Mouse (Mus musculus) macrophage (primary cell): ENCODE data around the gene Pdlim7. TPM values are rescaled to one million over a fixed set of nuclear protein-coding genes. Genes with fewer than 3 reads are reported as not detected.

Source experiments
- H3K27ac ChIP-seq: fragments of 350-480 bp; formaldehyde crosslinking; 2 replicates; pipeline ENCODE4 v1.9.0; 2021
- H3K36me3 ChIP-seq: fragments of 350-480 bp; formaldehyde crosslinking; 2 replicates; pipeline ENCODE4 v1.9.0; 2021; ENCODE audit errors: inconsistent target
- H3K4me3 ChIP-seq: fragments of 350-480 bp; formaldehyde crosslinking; 2 replicates; pipeline ENCODE4 v1.9.0; 2021; ENCODE audit errors: inconsistent target
- H3K79me2 ChIP-seq: fragments of 350-480 bp; formaldehyde crosslinking; 2 replicates; pipeline ENCODE4 v1.9.0; 2021; ENCODE audit errors: inconsistent target
- WGBS: methylation state at CpG from one replicate; pipeline ENCODE4 v1.1.7; 2026; ENCODE audit warnings: inconsistent platforms; ENCODE audit not compliant: missing documents; 5-methylcytosine and 5-hydroxymethylcytosine counted together
- polyA plus RNA-seq: library from polyadenylated mRNA; stranded (reverse); fragments of 250-400 nt; gene quantifications from 3 replicates; pipeline ENCODE4 v1.2.4, GENCODE M21; 2018; ENCODE audit warnings: inconsistent platforms

Pdlim7 gene
- polyA plus RNA-seq, 1 experiment from 2014 or later, result 0.44 TPM

DNA sequence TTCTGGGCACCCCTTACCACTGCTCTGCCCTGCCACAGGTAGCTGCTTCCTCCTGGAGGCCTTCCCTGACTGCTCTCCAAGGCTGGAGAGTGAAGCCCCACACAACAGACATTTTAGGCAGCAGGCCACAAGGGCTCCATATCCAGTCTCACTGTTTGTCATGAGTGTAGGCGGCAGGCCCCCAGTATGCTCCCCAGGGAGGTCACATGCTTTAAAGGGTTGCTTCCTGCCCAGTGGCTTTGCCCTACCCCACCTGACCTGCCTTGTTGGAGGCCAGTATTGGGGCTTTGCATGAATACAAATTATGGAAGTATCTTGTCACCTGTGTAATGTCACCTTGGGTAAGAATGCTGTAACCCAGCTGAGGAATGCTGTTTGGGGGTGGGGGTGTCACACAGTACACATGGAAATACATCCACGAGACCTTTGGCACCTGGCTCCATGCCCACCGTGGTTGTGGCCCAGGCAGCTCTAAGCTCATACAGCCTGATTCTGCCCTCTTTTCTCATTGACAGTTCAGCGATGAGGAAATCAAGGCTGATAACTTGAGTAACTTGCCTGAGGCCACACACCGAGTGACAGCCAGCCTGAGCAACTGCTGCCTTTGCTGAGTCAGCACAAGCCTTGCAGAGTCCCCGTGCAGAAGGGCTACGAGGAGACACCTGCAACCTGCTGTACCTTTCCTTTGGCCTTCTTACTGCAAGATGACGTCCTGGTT, 15.9 kb upstream of the Pdlim7 start, which contains the start of gene Dok3:
Gene Dok3 (minus strand): TSS at position 99 of the 718 bp plus-strand sequence.
- H3K27ac ChIP-seq, result peak within 1 kb of the TSS; percentile 76
- 37% methylated on average over 8 of the region's 8 CpGs for WGBS
- peaks cover 19% of the 10 kb centered on the region; the same call in 1 of the 2 replicates for H3K79me2 ChIP-seq
- peaks cover 46% of the 10 kb centered on the region for H3K36me3 ChIP-seq
- peak within 1 kb of the TSS; percentile 66 for H3K4me3 ChIP-seq

DNA sequence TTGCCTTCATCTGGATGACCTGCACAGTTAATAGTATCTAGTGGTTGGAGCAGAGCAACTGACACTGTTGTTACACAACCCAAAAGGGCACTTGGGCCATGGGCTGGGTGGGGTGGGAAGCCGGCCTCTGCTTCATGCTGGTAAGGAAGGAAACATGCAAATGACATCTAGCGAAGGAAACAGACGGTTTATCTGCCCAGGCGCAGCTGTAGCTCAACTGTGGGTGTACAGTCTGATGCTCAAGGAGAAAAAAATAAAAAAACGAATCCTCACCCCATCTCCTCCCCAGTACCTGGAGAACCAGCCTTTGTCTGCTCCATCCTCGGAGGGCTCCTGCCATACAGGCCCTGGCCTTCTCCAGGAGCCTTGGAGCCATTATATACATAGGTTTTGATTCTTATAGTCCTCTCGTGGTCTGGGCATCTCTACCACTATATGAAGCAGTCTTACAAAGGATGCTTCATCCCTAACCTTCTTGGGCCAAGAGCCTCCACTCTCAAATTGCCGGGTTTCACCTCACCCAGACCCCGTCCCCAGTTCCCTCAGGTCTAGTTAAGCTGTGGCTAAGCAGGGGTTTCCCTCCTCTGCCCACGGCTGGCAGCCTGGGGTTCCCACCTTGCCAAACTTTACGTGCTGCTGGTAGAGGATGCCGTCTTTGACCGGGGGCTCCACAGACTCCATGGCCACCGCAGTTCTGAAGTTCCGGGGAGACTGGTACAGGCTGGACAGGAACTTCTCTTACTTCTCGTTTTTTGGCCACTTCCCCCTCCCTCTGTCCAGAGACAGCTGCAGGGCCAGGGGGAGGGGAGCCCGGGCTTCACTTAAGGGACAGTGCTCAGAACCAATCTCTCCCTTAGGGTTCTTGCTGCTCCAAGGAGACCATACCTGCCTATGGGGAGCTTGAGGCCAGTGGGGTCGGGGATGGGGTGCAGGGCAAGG, 14.6 kb upstream of the Pdlim7 start:
- H3K27ac ChIP-seq, result peak overlapping the region; percentile 76
- H3K4me3 ChIP-seq, result peak overlapping the region; percentile 66
- H3K79me2 ChIP-seq, result peaks cover 19% of the 10 kb centered on the region; the same call in 1 of the 2 replicates
- 3% methylated on average over 18 of the region's 18 CpGs for WGBS
- H3K36me3 ChIP-seq, result peaks cover 41% of the 10 kb centered on the region

DNA sequence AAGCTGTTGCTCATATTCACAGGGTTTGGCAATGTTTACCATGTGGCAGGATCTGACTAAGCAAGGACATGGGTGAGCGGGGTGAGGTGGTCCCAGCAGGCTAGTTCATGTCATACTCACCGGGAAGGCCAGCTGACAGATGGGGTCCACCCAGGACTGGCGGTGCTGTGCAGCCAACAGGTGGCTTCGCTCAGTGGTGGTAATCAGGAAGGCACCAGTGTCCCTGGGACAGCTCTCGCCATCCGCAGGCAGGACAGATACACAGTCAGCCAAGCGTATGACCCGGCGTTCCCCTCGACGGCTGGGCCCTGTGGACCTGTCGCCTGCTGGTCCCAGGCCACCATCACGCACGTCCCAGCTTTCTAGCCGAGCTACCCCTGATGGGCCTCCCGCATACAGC, 13.7 kb upstream of the Pdlim7 start:
- WGBS, result 74% methylated on average over 16 of the region's 16 CpGs
- peaks cover 36% of the 10 kb centered on the region for H3K36me3 ChIP-seq
- H3K79me2 ChIP-seq, result peaks cover 19% of the 10 kb centered on the region; the same call in 1 of the 2 replicates
- H3K4me3 ChIP-seq, result peak overlapping the region; percentile 66
- peak overlapping the region; percentile 76 for H3K27ac ChIP-seq

DNA sequence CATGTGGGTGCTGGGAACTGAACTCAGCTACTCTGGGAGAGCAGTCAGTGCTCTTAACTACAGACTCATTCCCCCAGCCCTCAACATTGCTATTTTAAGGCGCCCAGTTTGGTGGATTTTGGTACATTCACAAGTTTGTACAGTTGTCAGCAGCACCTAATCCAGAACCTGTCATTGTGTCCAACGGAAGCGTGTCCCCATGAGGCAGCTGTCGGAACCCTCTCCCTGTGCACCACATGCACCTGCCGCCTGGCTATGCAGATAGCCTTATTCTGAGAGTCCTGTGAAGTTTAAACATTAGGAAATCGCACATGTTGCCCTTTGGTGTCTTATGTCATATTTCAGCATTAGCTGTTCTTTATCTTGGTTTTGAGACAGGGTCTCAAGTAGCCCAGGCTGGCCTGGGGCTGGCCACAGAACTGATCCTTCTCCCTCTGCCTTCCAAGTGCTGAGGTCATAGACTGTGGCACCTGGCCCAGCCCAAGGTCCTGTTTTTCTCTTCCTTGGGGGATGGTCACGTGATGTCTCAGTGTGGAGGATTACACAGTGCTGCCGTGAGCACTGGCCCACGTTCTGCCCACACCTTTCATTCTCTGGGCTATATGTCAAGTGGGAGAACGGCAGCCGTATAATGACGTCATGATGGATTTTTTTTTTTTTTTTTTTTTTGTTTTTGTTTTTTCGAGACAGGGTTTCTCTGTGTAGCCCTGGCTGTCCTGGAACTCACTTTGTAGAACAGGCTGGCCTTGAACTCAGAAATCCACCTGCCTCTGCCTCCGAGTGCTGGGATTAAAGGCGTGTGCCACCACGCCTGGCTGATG, 12.5 kb upstream of the Pdlim7 start:
- H3K79me2 ChIP-seq, result peaks cover 19% of the 10 kb centered on the region; the same call in 1 of the 2 replicates
- H3K36me3 ChIP-seq, result peaks cover 23% of the 10 kb centered on the region
- H3K27ac ChIP-seq, result no peak overlapping the region
- 67% methylated on average over 14 of the region's 16 CpGs for WGBS
- H3K4me3 ChIP-seq, result no peak overlapping the region

DNA sequence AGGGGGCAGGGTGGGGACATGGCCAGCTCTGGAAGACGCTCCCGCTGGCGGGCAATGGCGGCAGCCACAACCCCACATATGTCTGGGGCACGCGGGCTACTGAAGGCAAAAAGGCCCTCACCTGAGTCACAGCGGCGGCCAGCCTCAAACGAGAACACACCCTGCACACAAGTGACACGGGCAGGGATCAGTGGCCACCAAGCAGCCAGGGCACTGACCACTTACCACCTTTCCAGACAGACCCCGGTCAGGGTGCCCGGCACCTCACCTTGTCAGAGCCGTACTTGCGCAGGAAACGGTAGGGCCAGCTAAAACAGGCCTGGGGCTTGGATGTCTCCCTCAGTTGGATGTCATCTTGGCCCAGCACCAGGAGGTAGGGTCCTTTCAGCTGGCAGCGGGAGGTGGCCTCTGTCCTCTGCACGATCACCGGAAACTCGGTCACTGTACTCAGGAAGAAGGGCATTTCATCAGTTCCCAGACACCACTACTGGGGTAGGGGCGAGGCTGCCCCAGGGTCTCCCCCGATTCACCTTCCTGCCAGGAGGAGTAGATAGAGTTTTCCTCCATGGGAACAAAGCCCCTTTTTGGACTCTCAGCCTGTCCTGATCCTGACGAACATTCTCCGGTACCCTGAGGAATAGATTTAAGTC, 10.6 kb upstream of the Pdlim7 start:
- no peak overlapping the region for H3K27ac ChIP-seq
- H3K79me2 ChIP-seq, result peaks cover 19% of the 10 kb centered on the region; the same call in 1 of the 2 replicates

DNA sequence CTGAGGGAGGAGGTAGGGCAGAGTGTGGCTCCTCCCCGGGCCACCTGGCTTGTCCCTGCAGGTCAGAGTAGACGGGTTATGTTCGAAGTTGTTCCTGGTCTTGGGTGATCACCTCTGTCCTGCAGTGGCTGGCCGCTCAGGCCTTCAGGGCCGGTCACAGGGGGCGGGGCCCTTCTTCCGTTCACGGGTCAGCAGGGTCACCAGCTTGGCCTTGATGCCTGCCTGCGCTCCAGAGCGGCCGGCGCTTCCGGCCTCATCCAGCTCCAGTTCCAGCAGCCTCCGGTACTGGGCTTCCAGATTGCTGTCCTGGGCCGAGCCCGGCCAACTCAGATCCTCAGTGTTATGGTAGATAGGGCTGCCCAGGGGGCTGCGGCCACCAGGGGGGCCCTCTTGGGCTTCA, 9.8 kb upstream of the Pdlim7 start:
- H3K79me2 ChIP-seq, result peaks cover 19% of the 10 kb centered on the region; the same call in 1 of the 2 replicates
- peaks cover 18% of the 10 kb centered on the region for H3K36me3 ChIP-seq
- H3K4me3 ChIP-seq, result no peak overlapping the region
- no peak overlapping the region for H3K27ac ChIP-seq
- WGBS, result 97% methylated on average over 15 of the region's 17 CpGs

More for the DNA sequence above, 10.6 kb upstream of the Pdlim7 start:
- H3K4me3 ChIP-seq, result no peak overlapping the region
- peaks cover 18% of the 10 kb centered on the region for H3K36me3 ChIP-seq
- WGBS, result 95% methylated on average over 21 of the region's 23 CpGs

DNA sequence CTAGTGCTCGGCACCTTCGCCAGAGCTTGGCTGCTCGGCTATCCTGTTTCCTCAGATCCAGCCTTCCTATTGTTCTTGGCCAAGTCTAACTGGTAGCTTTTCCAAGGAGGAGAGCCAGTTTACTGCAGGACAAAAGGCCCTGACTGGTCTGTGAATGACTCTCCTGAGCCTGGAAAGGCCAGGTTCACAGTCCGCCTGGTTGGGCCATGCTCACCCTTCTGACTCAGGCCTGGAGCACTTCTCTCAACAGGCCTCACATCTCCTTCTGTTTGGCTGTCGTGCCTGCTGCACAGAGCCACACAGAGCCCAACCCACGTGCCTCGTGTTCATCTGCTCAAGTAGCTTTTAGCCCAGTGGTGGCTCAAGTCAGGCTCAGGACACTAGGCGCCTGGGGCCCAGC, 9.3 kb upstream of the Pdlim7 start:
- H3K79me2 ChIP-seq, result peaks cover 14% of the 10 kb centered on the region; the same call in 1 of the 2 replicates
- no peak overlapping the region for H3K4me3 ChIP-seq
- peaks cover 18% of the 10 kb centered on the region for H3K36me3 ChIP-seq
- WGBS, result 96% methylated on average over 8 of the region's 8 CpGs
- H3K27ac ChIP-seq, result no peak overlapping the region

DNA sequence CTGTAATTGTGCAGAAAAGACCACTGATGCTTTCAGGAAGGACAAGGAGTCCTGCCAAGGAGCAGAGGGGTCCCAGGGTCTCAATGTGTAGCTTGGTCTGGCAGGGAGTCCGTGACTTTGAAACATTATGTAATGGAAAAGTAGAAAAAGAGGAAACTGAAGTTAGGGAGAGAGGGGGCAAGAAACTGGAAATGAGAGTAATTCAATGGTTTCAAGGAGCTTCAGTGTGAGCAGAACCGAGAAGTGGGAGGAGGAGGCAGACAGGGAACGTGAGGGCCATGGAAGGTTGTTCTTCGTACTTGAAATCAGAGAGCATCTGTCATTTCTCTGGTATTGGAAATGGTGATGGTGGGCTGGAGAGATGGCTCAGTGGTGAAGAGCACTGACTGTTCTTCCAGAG, 6.1 kb upstream of the Pdlim7 start:
- 6% methylated on average over 4 of the region's 4 CpGs for WGBS
- no peaks in the 10 kb centered on the region for H3K79me2 ChIP-seq
- H3K4me3 ChIP-seq, result no peak overlapping the region
- H3K27ac ChIP-seq, result no peak overlapping the region
- H3K36me3 ChIP-seq, result peaks cover 8% of the 10 kb centered on the region

DNA sequence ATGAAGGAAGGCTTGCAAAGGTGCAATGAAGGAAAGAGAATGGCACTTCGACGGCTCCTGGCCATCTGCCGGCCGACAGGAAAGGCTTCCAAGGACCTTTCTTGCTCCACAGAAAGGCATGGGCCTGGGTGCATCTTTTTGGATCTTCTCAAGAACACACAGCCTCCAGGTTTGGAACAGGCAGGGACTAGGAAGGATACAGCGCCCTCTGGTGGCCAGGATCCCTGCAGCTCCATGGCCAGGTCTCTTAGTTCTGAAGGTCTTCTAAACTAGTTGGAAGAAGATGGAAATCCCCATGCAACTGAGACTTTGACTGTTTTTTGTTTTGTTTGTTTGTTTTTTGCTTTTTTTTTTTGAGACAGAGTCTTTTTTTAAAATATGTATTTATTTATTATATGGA, 3.5 kb upstream of the Pdlim7 start:
- Histone ChIP-seq H3K36me3 (no peaks in the 10 kb centered on the region), H3K79me2 (no peaks in the 10 kb centered on the region), H3K4me3 (no peak overlapping the region), H3K27ac (no peak overlapping the region)
- WGBS, result 2% methylated on average over 5 of the region's 5 CpGs

DNA sequence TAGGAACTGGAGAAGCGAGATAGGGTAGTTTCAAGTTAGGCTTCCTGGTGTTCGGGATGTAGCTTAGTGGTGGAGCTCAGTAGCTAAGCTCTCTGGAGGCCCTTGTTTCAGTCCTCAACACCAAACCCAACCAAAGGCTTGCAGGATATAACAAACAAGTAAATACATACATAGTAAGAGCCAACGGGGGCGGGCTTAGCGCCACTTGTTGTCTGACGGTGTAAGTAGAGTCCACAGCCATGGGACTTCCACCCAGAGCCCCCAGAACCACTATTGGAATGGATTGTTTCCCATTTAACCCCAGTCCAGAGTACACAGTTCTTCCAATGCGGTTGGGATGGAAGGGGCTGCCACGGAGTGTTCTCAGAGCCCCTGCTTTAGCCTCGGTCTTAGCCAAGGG, 352 bp upstream of the Pdlim7 start:
- Histone ChIP-seq H3K79me2 (no peaks in the 10 kb centered on the region), H3K4me3 (peak overlapping the region; percentile 18; the same call in 1 of the 2 replicates), H3K36me3 (no peaks in the 10 kb centered on the region), H3K27ac (no peak overlapping the region)
- WGBS, result 41% methylated on average over 9 of the region's 9 CpGs

DNA sequence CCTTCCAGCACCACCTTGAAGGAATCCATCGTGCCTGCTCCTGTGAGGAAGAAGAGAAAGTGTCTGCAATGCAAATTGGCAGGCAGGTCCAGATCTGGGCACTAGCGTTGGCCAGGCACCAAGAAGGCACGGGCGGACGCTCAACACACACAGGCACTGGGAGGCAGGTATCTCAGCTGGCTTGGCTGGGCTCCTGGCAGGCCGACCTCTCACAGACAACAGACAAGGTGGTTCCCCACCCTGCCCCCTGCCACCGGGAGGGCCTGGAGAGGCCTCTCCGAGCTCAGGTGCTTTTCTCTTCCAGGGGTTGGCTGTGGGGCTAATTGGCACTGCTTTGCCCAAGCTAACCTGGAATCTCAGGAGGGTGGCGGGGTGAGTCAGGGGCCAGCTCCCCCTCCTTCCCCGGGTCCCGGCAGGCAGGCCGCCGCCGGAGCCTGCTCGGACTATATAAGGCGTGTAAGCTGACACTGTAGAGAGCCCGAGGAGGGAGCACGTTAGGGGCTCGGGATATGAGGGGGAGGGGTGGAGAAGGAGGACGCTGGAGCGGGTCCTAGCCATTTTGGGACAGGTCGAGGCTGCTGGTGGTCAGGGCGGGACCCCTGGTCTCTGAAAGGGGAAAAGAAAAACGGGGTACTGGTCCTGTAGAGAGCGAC, 971 bp downstream of the Pdlim7 start:
- Histone ChIP-seq H3K79me2 (no peaks in the 10 kb centered on the region), H3K27ac (no peak overlapping the region), H3K36me3 (no peaks in the 10 kb centered on the region), H3K4me3 (peak overlapping the region; percentile 43)
- 15% methylated on average over 25 of the region's 25 CpGs for WGBS

DNA sequence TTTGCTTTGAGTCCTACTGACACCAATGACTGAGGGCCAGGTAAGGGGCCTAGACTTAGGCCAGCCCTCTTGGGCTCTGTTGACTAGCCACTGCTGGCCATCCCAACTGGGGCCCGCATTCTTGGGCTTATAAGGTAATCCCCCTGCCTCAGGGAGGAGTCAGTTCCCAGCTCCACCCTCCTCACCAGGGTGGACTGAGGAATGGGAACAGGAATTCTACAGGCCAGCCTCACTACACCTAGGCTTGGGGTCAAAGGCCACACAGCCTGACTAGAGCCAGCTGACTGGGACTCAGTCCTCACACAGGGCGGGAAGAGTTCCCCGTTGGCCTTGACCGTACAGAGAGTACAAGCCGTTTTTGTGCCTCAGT, 2.0 kb downstream of the Pdlim7 start:
- H3K4me3 ChIP-seq, result no peak overlapping the region

DNA sequence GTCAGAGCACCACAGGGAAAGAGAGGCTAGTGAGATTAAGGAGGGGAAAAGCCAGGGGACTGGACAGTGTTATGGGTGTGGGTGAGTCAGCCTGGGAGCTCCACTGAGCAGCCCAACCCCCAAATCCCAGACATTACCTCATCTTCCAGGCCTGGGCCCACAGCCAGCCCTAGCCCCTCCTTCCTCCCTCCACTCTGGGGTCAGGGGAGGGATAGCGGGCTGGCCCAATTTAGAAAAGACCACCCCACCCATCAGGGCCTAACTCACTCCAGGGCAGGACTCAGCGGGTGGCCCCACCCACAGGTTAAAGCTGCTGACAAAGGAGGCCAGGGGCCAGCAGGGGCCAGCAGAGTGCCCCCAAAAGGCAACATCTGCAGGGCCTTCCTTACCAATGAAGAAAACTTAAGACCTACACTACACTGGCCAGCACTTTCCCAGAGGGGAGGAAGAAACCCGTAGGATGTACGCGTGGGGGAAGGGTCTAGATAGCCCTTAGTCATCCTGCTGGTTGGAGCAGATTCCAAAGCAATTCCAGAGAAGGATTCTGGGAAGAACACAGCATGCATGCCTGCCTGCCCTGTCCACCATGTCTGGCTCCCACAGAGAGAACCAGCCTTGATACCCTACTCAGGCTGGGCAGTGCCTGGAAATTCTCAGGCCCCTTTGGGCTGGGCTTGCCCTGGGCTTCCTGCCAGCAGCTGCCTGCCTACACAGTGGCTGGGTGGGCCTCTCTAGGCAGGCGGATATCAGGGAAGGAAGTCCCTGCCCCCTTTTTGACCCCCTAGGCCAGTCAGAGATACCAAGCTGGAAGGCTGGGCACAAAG, 2.6 kb downstream of the Pdlim7 start:
- 48% methylated on average over 6 of the region's 6 CpGs for WGBS
- H3K27ac ChIP-seq, result no peak overlapping the region
- H3K36me3 ChIP-seq, result no peaks in the 10 kb centered on the region
- H3K79me2 ChIP-seq, result no peaks in the 10 kb centered on the region
- H3K4me3 ChIP-seq, result no peak overlapping the region

More for the DNA sequence above, 2.0 kb downstream of the Pdlim7 start:
- WGBS, result 88% methylated on average over 5 of the region's 5 CpGs
- no peaks in the 10 kb centered on the region for H3K36me3 ChIP-seq
- H3K27ac ChIP-seq, result no peak overlapping the region
- H3K79me2 ChIP-seq, result no peaks in the 10 kb centered on the region
